Mouse (Mus musculus): ENCODE results near the gene Gm26602. TPM values are rescaled to one million over a fixed set of nuclear protein-coding genes. Genes with fewer than 3 reads are reported as not detected.

The Gm26602 gene
- polyA plus RNA-seq, 1 experiment from 2014 or later, result not detected

DNA sequence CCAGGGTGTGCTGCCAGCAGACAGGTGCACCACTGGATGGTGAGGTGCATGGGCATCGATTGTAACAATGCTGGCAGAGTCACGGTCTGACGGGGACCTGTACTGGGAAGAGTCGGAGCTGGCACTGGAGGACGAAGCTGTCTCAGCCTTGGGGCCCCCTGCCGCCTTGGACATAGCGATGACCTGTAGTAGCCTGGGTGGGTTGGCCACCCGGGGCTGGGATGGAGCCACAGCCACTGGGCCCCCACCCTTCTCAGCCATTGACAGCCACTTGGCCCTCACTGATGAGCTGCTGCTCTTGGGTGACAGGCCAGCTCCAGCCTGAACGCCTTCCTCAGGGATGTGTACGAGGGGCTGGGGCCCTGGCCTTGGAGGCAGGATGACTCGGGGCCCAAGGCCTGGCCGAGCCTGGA lies 45.5 kb upstream of the Gm26602 start:
- H3K4me3 ChIP-seq (ENCODE audit: low read depth, low read length), result no peak overlapping the region
- peaks cover 32% of the 10 kb centered on the region for H3K36me3 ChIP-seq (ENCODE audit: insufficient read depth, low read length)
- H3K27ac ChIP-seq (ENCODE audit: low read length), result no peak overlapping the region
- ATAC-seq (peak; percentile 11; the same call in 1 of the 2 replicates), DNase-seq (ENCODE audit: low spot score) (no peak)
- no peaks in the 10 kb centered on the region for H3K27me3 ChIP-seq (replicated peaks; ENCODE audit: insufficient read depth, low read length)
- 33% methylated on average over 11 of the region's 12 CpGs for WGBS
- no peak overlapping the region for H3K4me2 ChIP-seq (replicated peaks; ENCODE audit: low read depth, low read length)
- H3K9me3 ChIP-seq (ENCODE audit: low read length), result no peaks in the 10 kb centered on the region
- H3K4me1 ChIP-seq (ENCODE audit: insufficient read depth, low read depth, low read length), result no peaks in the 10 kb centered on the region
- no peak for TF ChIP-seq EP300 (IDR thresholded peaks at IDR 0.05)
- no peak for TF ChIP-seq CTCF (IDR thresholded peaks at IDR 0.05)
- no peak overlapping the region for H3K9ac ChIP-seq (replicated peaks; ENCODE audit: low read depth)

GRCm38 (mm10) chr10:79865801-79866295 lies 44.8 kb upstream of the Gm26602 start:
- Histone ChIP-seq H3K9ac (replicated peaks; ENCODE audit: low read depth) (no peak overlapping the region), H3K27me3 (replicated peaks; ENCODE audit: insufficient read depth, low read length) (no peaks in the 10 kb centered on the region), H3K27ac (ENCODE audit: low read length) (no peak overlapping the region), H3K4me1 (ENCODE audit: insufficient read depth, low read depth, low read length) (no peaks in the 10 kb centered on the region), H3K36me3 (ENCODE audit: insufficient read depth, low read length) (peaks cover 26% of the 10 kb centered on the region), H3K4me3 (ENCODE audit: low read depth, low read length) (no peak overlapping the region), H3K4me2 (replicated peaks; ENCODE audit: low read depth, low read length) (no peak overlapping the region), H3K9me3 (ENCODE audit: low read length) (no peaks in the 10 kb centered on the region)
- WGBS, result 65% methylated on average over 19 of the region's 19 CpGs
- ATAC-seq (peak; percentile 16; the same call in 1 of the 2 replicates), DNase-seq (ENCODE audit: low spot score) (no peak)
- TF ChIP-seq CTCF (IDR thresholded peaks at IDR 0.05), result peak; percentile 68
- TF ChIP-seq EP300 (IDR thresholded peaks at IDR 0.05), result no peak

DNA sequence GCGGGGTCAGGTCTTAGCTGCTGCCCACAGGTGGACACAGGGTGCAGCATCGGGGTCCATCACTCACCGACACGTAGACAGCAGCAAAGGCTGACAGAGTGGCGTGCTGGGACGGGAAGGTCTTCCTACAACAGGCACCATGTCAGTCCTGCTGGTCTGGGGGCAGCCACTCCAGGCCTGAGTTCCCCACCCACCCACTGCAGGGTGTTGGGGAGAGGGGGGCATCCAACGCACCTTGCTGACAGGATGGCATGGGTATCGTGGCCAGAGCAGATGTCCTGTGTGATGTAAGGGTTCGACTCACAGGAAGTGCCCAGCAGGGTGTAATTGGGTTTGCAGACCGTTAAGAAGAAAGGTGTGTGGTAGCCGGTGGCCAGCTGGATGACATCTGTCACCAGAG lies 44.1 kb upstream of the Gm26602 start:
- TF ChIP-seq CTCF (IDR thresholded peaks at IDR 0.05) (no peak), EP300 (IDR thresholded peaks at IDR 0.05) (no peak)
- no peak for DNase-seq (ENCODE audit: low spot score)
- no peak overlapping the region for H3K27ac ChIP-seq (ENCODE audit: low read length)
- H3K4me2 ChIP-seq (replicated peaks; ENCODE audit: low read depth, low read length), result no peak overlapping the region
- WGBS, result 73% methylated on average over 11 of the region's 11 CpGs
- peaks cover 19% of the 10 kb centered on the region for H3K36me3 ChIP-seq (ENCODE audit: insufficient read depth, low read length)
- H3K4me3 ChIP-seq (ENCODE audit: low read depth, low read length), result no peak overlapping the region
- no peaks in the 10 kb centered on the region for H3K27me3 ChIP-seq (replicated peaks; ENCODE audit: insufficient read depth, low read length)
- no peaks in the 10 kb centered on the region for H3K9me3 ChIP-seq (ENCODE audit: low read length)
- no peaks in the 10 kb centered on the region for H3K4me1 ChIP-seq (ENCODE audit: insufficient read depth, low read depth, low read length)
- no peak overlapping the region for H3K9ac ChIP-seq (replicated peaks; ENCODE audit: low read depth)
- no peak for ATAC-seq

DNA sequence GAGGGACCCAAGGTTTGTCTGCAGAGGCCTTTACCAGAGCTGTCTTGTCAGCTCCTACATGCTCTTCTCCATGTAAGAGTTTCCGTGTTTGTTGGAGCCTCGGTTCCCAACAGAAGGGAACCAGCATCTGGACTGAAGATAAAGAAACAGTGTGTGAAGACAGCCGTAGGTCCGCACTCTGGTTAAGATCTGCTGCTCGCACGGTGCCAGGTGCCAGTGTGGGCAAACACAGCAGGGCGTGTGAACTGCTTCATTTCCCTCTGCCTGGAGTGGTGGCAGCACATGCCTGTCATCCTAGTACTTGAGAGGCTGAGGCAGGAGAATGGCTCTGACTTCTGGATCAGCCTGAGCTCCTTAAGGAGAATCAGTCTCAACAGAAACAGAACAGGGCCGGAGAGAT lies 38.8 kb upstream of the Gm26602 start:
- ATAC-seq (no peak), DNase-seq (ENCODE audit: low spot score) (no peak)
- Histone ChIP-seq H3K9me3 (ENCODE audit: low read length) (no peaks in the 10 kb centered on the region), H3K36me3 (ENCODE audit: insufficient read depth, low read length) (no peaks in the 10 kb centered on the region), H3K27me3 (replicated peaks; ENCODE audit: insufficient read depth, low read length) (no peaks in the 10 kb centered on the region), H3K9ac (replicated peaks; ENCODE audit: low read depth) (no peak overlapping the region), H3K4me2 (replicated peaks; ENCODE audit: low read depth, low read length) (no peak overlapping the region), H3K27ac (ENCODE audit: low read length) (no peak overlapping the region), H3K4me3 (ENCODE audit: low read depth, low read length) (no peak overlapping the region), H3K4me1 (ENCODE audit: insufficient read depth, low read depth, low read length) (0 out of 2 replicates have a peak, but pooled peaks cover 3% of the 10 kb centered on the region)
- TF ChIP-seq CTCF (IDR thresholded peaks at IDR 0.05), result no peak
- TF ChIP-seq EP300 (IDR thresholded peaks at IDR 0.05), result no peak
- WGBS, result 86% methylated on average over 8 of the region's 8 CpGs

DNA sequence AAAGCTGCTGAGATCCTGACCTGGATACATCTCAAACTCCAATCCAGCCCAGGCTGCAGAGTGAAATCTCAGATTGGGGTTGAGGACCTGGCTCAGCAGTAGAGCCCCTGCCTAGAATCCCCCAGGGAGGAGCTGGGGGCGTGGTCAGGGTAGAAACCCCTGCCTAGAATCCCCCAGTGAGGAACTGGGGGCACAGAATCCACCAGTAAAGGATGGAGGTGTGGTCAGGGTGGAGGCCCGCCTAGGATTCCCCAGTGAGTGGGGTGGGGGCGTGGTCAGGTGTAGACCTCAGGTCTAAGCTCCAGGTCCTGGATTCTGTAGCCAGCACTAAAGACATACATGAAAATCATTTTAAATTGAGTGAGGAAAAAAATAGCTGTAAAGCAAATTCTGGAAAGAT lies 37.8 kb upstream of the Gm26602 start:
- Histone ChIP-seq H3K36me3 (ENCODE audit: insufficient read depth, low read length) (no peaks in the 10 kb centered on the region), H3K9ac (replicated peaks; ENCODE audit: low read depth) (no peak overlapping the region), H3K4me3 (ENCODE audit: low read depth, low read length) (no peak overlapping the region), H3K27me3 (replicated peaks; ENCODE audit: insufficient read depth, low read length) (no peaks in the 10 kb centered on the region), H3K4me1 (ENCODE audit: insufficient read depth, low read depth, low read length) (0 out of 2 replicates have a peak, but pooled peaks cover 3% of the 10 kb centered on the region), H3K9me3 (ENCODE audit: low read length) (no peaks in the 10 kb centered on the region), H3K4me2 (replicated peaks; ENCODE audit: low read depth, low read length) (no peak overlapping the region), H3K27ac (ENCODE audit: low read length) (no peak overlapping the region)
- DNase-seq (ENCODE audit: low spot score) (no peak), ATAC-seq (no peak)
- WGBS, result 37% methylated on average over 3 of the region's 3 CpGs
- TF ChIP-seq EP300 (IDR thresholded peaks at IDR 0.05), result no peak
- TF ChIP-seq CTCF (IDR thresholded peaks at IDR 0.05), result no peak

DNA sequence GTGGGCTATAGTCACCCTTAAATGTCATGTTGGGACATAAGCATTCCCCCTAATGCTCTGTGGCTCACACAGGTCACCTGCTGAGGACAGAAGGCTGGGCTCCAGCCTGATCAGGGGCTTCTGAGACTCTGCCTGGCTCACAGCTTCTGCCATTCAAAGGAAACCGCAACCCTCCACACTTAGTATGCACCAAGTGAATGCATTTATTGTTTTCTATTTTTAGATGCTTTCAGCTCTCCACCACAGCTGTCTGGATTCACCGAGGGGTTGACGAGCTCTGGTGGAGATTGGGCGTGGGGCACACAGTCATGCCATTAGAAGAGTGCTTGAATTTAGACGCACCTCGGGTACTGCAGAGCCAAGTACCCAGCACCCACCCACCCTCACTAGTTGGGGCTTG lies 37.3 kb upstream of the Gm26602 start:
- no peak overlapping the region for H3K27ac ChIP-seq (ENCODE audit: low read length)
- no peaks in the 10 kb centered on the region for H3K27me3 ChIP-seq (replicated peaks; ENCODE audit: insufficient read depth, low read length)
- H3K4me1 ChIP-seq (ENCODE audit: insufficient read depth, low read depth, low read length), result 0 out of 2 replicates have a peak, but pooled peaks cover 3% of the 10 kb centered on the region
- peak overlapping the region; percentile 99; the same call in 1 of the 2 replicates for H3K4me2 ChIP-seq (replicated peaks; ENCODE audit: low read depth, low read length)
- TF ChIP-seq EP300 (IDR thresholded peaks at IDR 0.05) (no peak), CTCF (IDR thresholded peaks at IDR 0.05) (no peak)
- 11% methylated on average over 6 of the region's 6 CpGs for WGBS
- H3K9me3 ChIP-seq (ENCODE audit: low read length), result no peaks in the 10 kb centered on the region
- no peaks in the 10 kb centered on the region for H3K36me3 ChIP-seq (ENCODE audit: insufficient read depth, low read length)
- DNase-seq (ENCODE audit: low spot score) (no peak), ATAC-seq (no peak)
- no peak overlapping the region for H3K9ac ChIP-seq (replicated peaks; ENCODE audit: low read depth)
- no peak overlapping the region for H3K4me3 ChIP-seq (ENCODE audit: low read depth, low read length)

Measured in lung, postnatal 0 days (tissue).